Mouse (Mus musculus): ENCODE measurements at regions not wholly inside any gene's neighbourhood (a gene's known extent, or its start where the extent isn't known, plus 50 kb on each side); places are given as distances from the start of the nearest gene placed in this dataset.
"Not testable (repeated sequence)": the region's sequence is repeated elsewhere in the genome, so short reads cannot be mapped to it uniquely, and the experiment has no call there.

- no peak overlapping the region for H3K4me3 ChIP-seq (ENCODE audit: low read depth, low read length)
- H3K4me2 ChIP-seq (replicated peaks; ENCODE audit: low read depth), result no peak overlapping the region
- TF ChIP-seq EP300 (optimal IDR thresholded peaks at IDR 0.05) (no peak), CTCF (IDR thresholded peaks at IDR 0.05; ENCODE audit: low read depth) (no peak)
- H3K27ac ChIP-seq (replicated peaks), result no peak overlapping the region
- no peak for ATAC-seq (ENCODE audit: low FRiP score, low TSS enrichment)
- WGBS, result 86% methylated on average over 3 of the region's 3 CpGs
- DNase-seq (ENCODE audit: low spot score), result no peak
- H3K9ac ChIP-seq (ENCODE audit: low read length), result no peak overlapping the region
- no peaks in the 10 kb centered on the region for H3K36me3 ChIP-seq (ENCODE audit: control insufficient read depth, insufficient read depth, low read length)
- no peaks in the 10 kb centered on the region for H3K27me3 ChIP-seq (ENCODE audit: control insufficient read depth, insufficient read depth, low read length)
- no peaks in the 10 kb centered on the region for H3K9me3 ChIP-seq (ENCODE audit: control insufficient read depth, low read length)
- H3K4me1 ChIP-seq (replicated peaks; ENCODE audit: control insufficient read depth, insufficient read depth), result no peaks in the 10 kb centered on the region; the same call in 1 of the 2 replicates
Measured at GRCm38 (mm10) chr1:181262496-181262895, 50.7 kb upstream of the Wdr26 start.

GRCm38 (mm10) chr1:181263216-181263615, 51.4 kb upstream of the Wdr26 start:
- H3K4me2 ChIP-seq (replicated peaks; ENCODE audit: low read depth), result no peak overlapping the region
- H3K27ac ChIP-seq (replicated peaks), result no peak overlapping the region
- 94% methylated on average over 10 of the region's 10 CpGs for WGBS
- H3K4me1 ChIP-seq (replicated peaks; ENCODE audit: control insufficient read depth, insufficient read depth), result no peaks in the 10 kb centered on the region; the same call in 1 of the 2 replicates
- no peaks in the 10 kb centered on the region for H3K36me3 ChIP-seq (ENCODE audit: control insufficient read depth, insufficient read depth, low read length)
- ATAC-seq (ENCODE audit: low FRiP score, low TSS enrichment), result no peak
- TF ChIP-seq CTCF (IDR thresholded peaks at IDR 0.05; ENCODE audit: low read depth) (no peak), EP300 (optimal IDR thresholded peaks at IDR 0.05) (no peak)
- no peak overlapping the region for H3K4me3 ChIP-seq (ENCODE audit: low read depth, low read length)
- no peak for DNase-seq (ENCODE audit: low spot score)
- H3K9ac ChIP-seq (ENCODE audit: low read length), result no peak overlapping the region
- no peaks in the 10 kb centered on the region for H3K9me3 ChIP-seq (ENCODE audit: control insufficient read depth, low read length)
- no peaks in the 10 kb centered on the region for H3K27me3 ChIP-seq (ENCODE audit: control insufficient read depth, insufficient read depth, low read length)

GRCm38 (mm10) chr1:181270469-181270868, 58.7 kb upstream of the Wdr26 start:
- WGBS, result 96% methylated on average over 10 of the region's 15 CpGs
- not testable (repeated sequence) for H3K4me3 ChIP-seq (ENCODE audit: low read depth, low read length); H3K36me3 ChIP-seq (ENCODE audit: control insufficient read depth, insufficient read depth, low read length); H3K27me3 ChIP-seq (ENCODE audit: control insufficient read depth, insufficient read depth, low read length); DNase-seq (ENCODE audit: low spot score); H3K9ac ChIP-seq (ENCODE audit: low read length); H3K4me1 ChIP-seq (replicated peaks; ENCODE audit: control insufficient read depth, insufficient read depth); H3K27ac ChIP-seq (replicated peaks); H3K9me3 ChIP-seq (ENCODE audit: control insufficient read depth, low read length); ATAC-seq (ENCODE audit: low FRiP score, low TSS enrichment); H3K4me2 ChIP-seq (replicated peaks; ENCODE audit: low read depth)

- 0 out of 2 replicates have a peak, but pooled peaks have one; percentile 31 for ATAC-seq (ENCODE audit: low FRiP score, low TSS enrichment)
Measured at GRCm38 (mm10) chr1:181271164-181271563, 59.4 kb upstream of the Wdr26 start.

GRCm38 (mm10) chr1:181271821-181272220, 60.0 kb upstream of the Wdr26 start:
- ATAC-seq (ENCODE audit: low FRiP score, low TSS enrichment) (no peak), DNase-seq (ENCODE audit: low spot score) (no peak)
- Histone ChIP-seq H3K27me3 (ENCODE audit: control insufficient read depth, insufficient read depth, low read length) (no peaks in the 10 kb centered on the region), H3K4me1 (replicated peaks; ENCODE audit: control insufficient read depth, insufficient read depth) (no peaks in the 10 kb centered on the region), H3K9ac (ENCODE audit: low read length) (no peak overlapping the region), H3K36me3 (ENCODE audit: control insufficient read depth, insufficient read depth, low read length) (no peaks in the 10 kb centered on the region), H3K9me3 (ENCODE audit: control insufficient read depth, low read length) (no peaks in the 10 kb centered on the region), H3K27ac (replicated peaks) (no peak overlapping the region), H3K4me3 (ENCODE audit: low read depth, low read length) (no peak overlapping the region), H3K4me2 (replicated peaks; ENCODE audit: low read depth) (no peak overlapping the region)
- 76% methylated on average over 6 of the region's 6 CpGs for WGBS
- TF ChIP-seq CTCF (IDR thresholded peaks at IDR 0.05; ENCODE audit: low read depth) (no peak), EP300 (optimal IDR thresholded peaks at IDR 0.05) (no peak)

More at GRCm38 (mm10) chr1:181271164-181271563, 59.4 kb upstream of the Wdr26 start:
- Histone ChIP-seq H3K36me3 (ENCODE audit: control insufficient read depth, insufficient read depth, low read length) (no peaks in the 10 kb centered on the region), H3K9me3 (ENCODE audit: control insufficient read depth, low read length) (no peaks in the 10 kb centered on the region), H3K4me3 (ENCODE audit: low read depth, low read length) (no peak overlapping the region), H3K9ac (ENCODE audit: low read length) (no peak overlapping the region), H3K4me1 (replicated peaks; ENCODE audit: control insufficient read depth, insufficient read depth) (no peaks in the 10 kb centered on the region), H3K4me2 (replicated peaks; ENCODE audit: low read depth) (no peak overlapping the region), H3K27me3 (ENCODE audit: control insufficient read depth, insufficient read depth, low read length) (no peaks in the 10 kb centered on the region), H3K27ac (replicated peaks) (no peak overlapping the region)
- 77% methylated on average over 5 of the region's 5 CpGs for WGBS
- no peak for DNase-seq (ENCODE audit: low spot score)
- TF ChIP-seq EP300 (optimal IDR thresholded peaks at IDR 0.05) (no peak), CTCF (IDR thresholded peaks at IDR 0.05; ENCODE audit: low read depth) (no peak)

- no peaks in the 10 kb centered on the region for H3K27me3 ChIP-seq (ENCODE audit: control insufficient read depth, insufficient read depth, low read length)
- no peaks in the 10 kb centered on the region for H3K9me3 ChIP-seq (ENCODE audit: control insufficient read depth, low read length)
- H3K27ac ChIP-seq (replicated peaks), result no peak overlapping the region
- peak; percentile 93 for TF ChIP-seq CTCF (IDR thresholded peaks at IDR 0.05; ENCODE audit: low read depth)
- no peak for TF ChIP-seq EP300 (optimal IDR thresholded peaks at IDR 0.05)
- no peak overlapping the region for H3K4me2 ChIP-seq (replicated peaks; ENCODE audit: low read depth)
- H3K4me1 ChIP-seq (replicated peaks; ENCODE audit: control insufficient read depth, insufficient read depth), result no peaks in the 10 kb centered on the region
- 4% methylated on average over 20 of the region's 20 CpGs for WGBS
- peak; percentile 94 for ATAC-seq (ENCODE audit: low FRiP score, low TSS enrichment)
- no peak overlapping the region for H3K9ac ChIP-seq (ENCODE audit: low read length)
- no peak overlapping the region for H3K4me3 ChIP-seq (ENCODE audit: low read depth, low read length)
- peak; percentile 91 for DNase-seq (ENCODE audit: low spot score)
- no peaks in the 10 kb centered on the region for H3K36me3 ChIP-seq (ENCODE audit: control insufficient read depth, insufficient read depth, low read length)
Measured at GRCm38 (mm10) chr1:181272622-181273296, 61.0 kb upstream of the Wdr26 start.
